Mouse (Mus musculus) forebrain, embryonic 10.5 days (tissue): Measurements from ENCODE around the gene Myb. TPM values are rescaled to one million over a fixed set of nuclear protein-coding genes. Genes with fewer than 3 reads are reported as not detected.
A peak's percentile ranks its signal among the peaks of the same experiment; 100 is the strongest.

Experiments
- DNase-seq: peaks from one replicate; pipeline ENCODE4 v3.0.0-alpha.2; 2017; ENCODE audit warnings: low spot score; ENCODE audit errors: extremely low spot score
- H3K27ac ChIP-seq: fragments of 300-500 bp; sonication (generic); 2 replicates; pipeline ENCODE4 v1.5.1; 2016; ENCODE audit warnings: mild to moderate bottlenecking
- H3K27me3 ChIP-seq: fragments of 300-500 bp; sonication (generic); 2 replicates; pipeline ENCODE4 v1.6.1; 2016; ENCODE audit warnings: mild to moderate bottlenecking; ENCODE audit not compliant: poor library complexity, severe bottlenecking
- H3K36me3 ChIP-seq: fragments of 300-500 bp; sonication (generic); replicated peaks from 2 replicates; pipeline ENCODE4 v1.6.1; 2016; ENCODE audit warnings: mild to moderate bottlenecking, moderate library complexity
- H3K4me1 ChIP-seq: fragments of 300-500 bp; sonication (generic); 2 replicates; pipeline ENCODE4 v1.6.1; 2016
- H3K4me3 ChIP-seq: fragments of 300-500 bp; sonication (generic); 2 replicates; pipeline ENCODE4 v1.5.1; 2016; ENCODE audit warnings: mild to moderate bottlenecking, moderate library complexity
- H3K9me3 ChIP-seq: fragments of 300-500 bp; sonication (generic); 2 replicates; pipeline ENCODE4 v1.6.1; 2016; ENCODE audit warnings: mild to moderate bottlenecking, moderate library complexity
- WGBS: fragments of 180-500 bp; shearing (Covaris S2); methylation state at CpG from one replicate; pipeline ENCODE4 v1.1.7; 2016; 5-methylcytosine and 5-hydroxymethylcytosine counted together
- polyA plus RNA-seq: library from polyadenylated mRNA; unstranded; fragments of >200 nt; fragmentation: Nextera tagmentation; extraction: Ambion mirVana; gene quantifications from 2 replicates; pipeline ENCODE4 v1.2.1, GENCODE M21; 2016

The Myb gene
- polyA plus RNA-seq, 1 experiment from 2014 or later = 4.9 TPM

GRCm38 (mm10) chr10:21085044-21085443, 75.7 kb downstream of the Myb start:
- Histone ChIP-seq H3K4me1 (peaks cover 51% of the 10 kb centered on the region), H3K36me3 (no peaks in the 10 kb centered on the region; the same call in 1 of the 2 replicates), H3K27ac (no peak overlapping the region), H3K4me3 (no peak overlapping the region), H3K27me3 (peaks cover 62% of the 10 kb centered on the region), H3K9me3 (peaks cover 3% of the 10 kb centered on the region)
- WGBS = 81% methylated on average over 5 of the region's 5 CpGs
- DNase-seq = no peak

- Histone ChIP-seq H3K4me3 (no peak overlapping the region), H3K4me1 (peaks cover 51% of the 10 kb centered on the region), H3K9me3 (no peaks in the 10 kb centered on the region), H3K27me3 (peaks cover 53% of the 10 kb centered on the region), H3K27ac (peak overlapping the region; percentile 68), H3K36me3 (no peaks in the 10 kb centered on the region; the same call in 1 of the 2 replicates)
- 70% methylated on average over 8 of the region's 8 CpGs for WGBS
- DNase-seq = no peak
Observed at GRCm38 (mm10) chr10:21083391-21083918, 77.3 kb downstream of the Myb start.

GRCm38 (mm10) chr10:21082447-21082846, 78.3 kb downstream of the Myb start:
- DNase-seq = peak; percentile 51
- WGBS = 22% methylated on average over 8 of the region's 8 CpGs

GRCm38 (mm10) chr10:21077151-21077719, 83.5 kb downstream of the Myb start:
- Histone ChIP-seq H3K27me3 (peaks cover 17% of the 10 kb centered on the region; the same call in 1 of the 2 replicates), H3K27ac (peak overlapping the region; percentile 31; the same call in 1 of the 2 replicates), H3K4me3 (no peak overlapping the region), H3K9me3 (no peaks in the 10 kb centered on the region), H3K36me3 (peaks cover 8% of the 10 kb centered on the region), H3K4me1 (peaks cover 16% of the 10 kb centered on the region)
- no peak for DNase-seq
- WGBS = 79% methylated on average over 14 of the region's 14 CpGs

More at GRCm38 (mm10) chr10:21082447-21082846, 78.3 kb downstream of the Myb start:
- Histone ChIP-seq H3K27ac (peak overlapping the region; percentile 68; the same call in 1 of the 2 replicates), H3K36me3 (no peaks in the 10 kb centered on the region; the same call in 1 of the 2 replicates), H3K9me3 (no peaks in the 10 kb centered on the region), H3K27me3 (peaks cover 56% of the 10 kb centered on the region), H3K4me3 (peak overlapping the region; percentile 16; the same call in 1 of the 2 replicates), H3K4me1 (peaks cover 43% of the 10 kb centered on the region)

GRCm38 (mm10) chr10:21076731-21077130, 84.1 kb downstream of the Myb start:
- Histone ChIP-seq H3K4me3 (no peak overlapping the region), H3K27ac (0 out of 2 replicates have a peak overlapping the region, but pooled peaks have one; percentile 31), H3K4me1 (peaks cover 11% of the 10 kb centered on the region), H3K27me3 (peaks cover 17% of the 10 kb centered on the region; the same call in 1 of the 2 replicates), H3K9me3 (no peaks in the 10 kb centered on the region), H3K36me3 (peaks cover 8% of the 10 kb centered on the region)
- 93% methylated on average over 7 of the region's 7 CpGs for WGBS
- no peak for DNase-seq

- Histone ChIP-seq H3K36me3 (peaks cover 8% of the 10 kb centered on the region), H3K9me3 (0 out of 2 replicates have a peak, but pooled peaks cover 3% of the 10 kb centered on the region), H3K27me3 (peaks cover 17% of the 10 kb centered on the region; the same call in 1 of the 2 replicates), H3K4me3 (no peak overlapping the region), H3K4me1 (peaks cover 10% of the 10 kb centered on the region), H3K27ac (no peak overlapping the region)
- 95% methylated on average over 1 of the region's 1 CpGs for WGBS
- no peak for DNase-seq
Observed at GRCm38 (mm10) chr10:21076137-21076536, 84.6 kb downstream of the Myb start.

Other genes starting within 250 kb of the Myb start
- gene Ahi1, start 208.4 kb downstream of the Myb start, polyA plus RNA-seq = 16.8 and 17.9 TPM in 2 replicates
- gene Hbs1l, start 135.0 kb upstream of the Myb start, polyA plus RNA-seq = 127 and 138 TPM in 2 replicates
- gene Aldh8a1, start 216.3 kb upstream of the Myb start, polyA plus RNA-seq = not detected in 2 replicates